Mouse (Mus musculus) inflammation-experienced regulatory T-cells, adult 6 months (primary cell): Measurements from ENCODE around the gene Ndufv1. TPM values are rescaled to one million over a fixed set of nuclear protein-coding genes. Genes with fewer than 3 reads are reported as not detected.
"Not testable (repeated sequence)": the region's sequence is repeated elsewhere in the genome, so short reads cannot be mapped to it uniquely, and the experiment has no call there.

ENCODE experiments used
- ATAC-seq: one replicate; pipeline ENCODE4 v1.8.0; 2017
- polyA plus RNA-seq, 3 experiments: library from polyadenylated mRNA; unstranded; fragments of 100-300 nt; shearing (Covaris generic); gene quantifications; one replicate each; pipeline ENCODE4 v1.2.1; 2017

Ndufv1 gene
- polyA plus RNA-seq = 100 to 1,000 TPM; 104 to 136 (median 114) TPM

- peak; percentile 99 for ATAC-seq
These were observed at the start of gene Ndufv1 for GRCm38 (mm10) chr19:4012432-4013022. TSS of gene Ndufv1 (minus strand) at chr19:4012806.

- ATAC-seq = no peak
These were observed 48.4 kb upstream of the Ndufv1 start for GRCm38 (mm10) chr19:4060899-4061465.

GRCm38 (mm10) chr19:4060044-4060898 is 47.7 kb upstream of the Ndufv1 start:
- ATAC-seq = not testable (repeated sequence)

GRCm38 (mm10) chr19:4059069-4059740 is 46.6 kb upstream of the Ndufv1 start, which contains the start of gene Gstp3:
TSS of gene Gstp3 (minus strand) at chr19:4059569.
- ATAC-seq = peak; percentile 88

- no peak for ATAC-seq
These were observed 46.0 kb upstream of the Ndufv1 start for GRCm38 (mm10) chr19:4058581-4058980.

- no peak for ATAC-seq
These were observed 45.4 kb upstream of the Ndufv1 start for GRCm38 (mm10) chr19:4057962-4058361.

- no peak for ATAC-seq
These were observed 44.8 kb upstream of the Ndufv1 start for GRCm38 (mm10) chr19:4057389-4057788.

- no peak for ATAC-seq
These were observed 44.1 kb upstream of the Ndufv1 start for GRCm38 (mm10) chr19:4056727-4057126.

- ATAC-seq = no peak
These were observed 43.5 kb upstream of the Ndufv1 start for GRCm38 (mm10) chr19:4055947-4056693.

GRCm38 (mm10) chr19:4055216-4055946 is 42.8 kb upstream of the Ndufv1 start:
- no peak for ATAC-seq

- ATAC-seq = no peak
These were observed 42.0 kb upstream of the Ndufv1 start for GRCm38 (mm10) chr19:4054613-4055012.

GRCm38 (mm10) chr19:4052516-4053030 is 40.0 kb upstream of the Ndufv1 start:
- peak; percentile 55 for ATAC-seq

GRCm38 (mm10) chr19:4051741-4052515 is 39.3 kb upstream of the Ndufv1 start:
- peak; percentile 63 for ATAC-seq

GRCm38 (mm10) chr19:4051016-4051415 is 38.4 kb upstream of the Ndufv1 start:
- no peak for ATAC-seq

GRCm38 (mm10) chr19:4049069-4049468 is 36.5 kb upstream of the Ndufv1 start:
- ATAC-seq = not testable (repeated sequence)

GRCm38 (mm10) chr19:4047859-4048258 is 35.3 kb upstream of the Ndufv1 start:
- peak; percentile 29 for ATAC-seq

GRCm38 (mm10) chr19:4046866-4047254 is 34.3 kb upstream of the Ndufv1 start:
- ATAC-seq = no peak

GRCm38 (mm10) chr19:4045966-4046865 is 33.6 kb upstream of the Ndufv1 start, which contains the start of gene Gstp2:
TSS of gene Gstp2 (minus strand) at chr19:4046023.
- no peak for ATAC-seq

- ATAC-seq = not testable (repeated sequence)
These were observed 31.5 kb upstream of the Ndufv1 start for GRCm38 (mm10) chr19:4044109-4044508.
